Mouse (Mus musculus) intestine, embryonic 14.5 days (tissue): Measurements from ENCODE around the gene Zfp704. TPM values are rescaled to one million over a fixed set of nuclear protein-coding genes. Genes with fewer than 3 reads are reported as not detected.

Experiments
- ATAC-seq: fragments of 200-750 bp; cut with Nextera tagmentation; replicated peaks from 2 replicates; pipeline ENCODE4 v1.8.0; 2017; ENCODE audit warnings: low read depth, moderate number of reproducible peaks, moderate TSS enrichment, moderate library complexity; ENCODE audit not compliant: low FRiP score, low TSS enrichment
- DNase-seq: peaks from one replicate; pipeline ENCODE4 v3.0.0-alpha.2; 2018; ENCODE audit warnings: low spot score
- H3K27ac ChIP-seq: fragments of 300-500 bp; sonication (generic); 2 replicates; pipeline ENCODE4 v1.5.1; 2014; ENCODE audit warnings: low read depth, mild to moderate bottlenecking, control low read depth
- H3K27me3 ChIP-seq: fragments of 300-500 bp; sonication (generic); replicated peaks from 2 replicates; pipeline ENCODE4 v1.6.1; 2014; ENCODE audit warnings: low read length, control low read depth; ENCODE audit not compliant: control insufficient read depth, insufficient read depth
- H3K36me3 ChIP-seq: fragments of 300-500 bp; sonication (generic); 2 replicates; pipeline ENCODE4 v1.6.1; 2014; ENCODE audit warnings: low read length, control low read depth; ENCODE audit not compliant: control insufficient read depth, insufficient read depth
- H3K4me1 ChIP-seq: fragments of 300-500 bp; sonication (generic); replicated peaks from 2 replicates; pipeline ENCODE4 v1.6.1; 2014; ENCODE audit warnings: low read length, control low read depth, mixed read lengths; ENCODE audit not compliant: control insufficient read depth, insufficient read depth
- H3K4me2 ChIP-seq: fragments of 300-500 bp; sonication (generic); 2 replicates; pipeline ENCODE4 v1.6.1; 2014; ENCODE audit warnings: low read length
- H3K4me3 ChIP-seq: fragments of 300-500 bp; sonication (generic); 2 replicates; pipeline ENCODE4 v1.5.1; 2014; ENCODE audit warnings: low read depth, low read length, control low read depth, mixed read lengths
- H3K9ac ChIP-seq: fragments of 300-500 bp; sonication (generic); 2 replicates; pipeline ENCODE4 v1.6.1; 2014; ENCODE audit warnings: mild to moderate bottlenecking, low read length
- H3K9me3 ChIP-seq: fragments of 300-500 bp; sonication (generic); 2 replicates; pipeline ENCODE4 v1.6.1; 2016; ENCODE audit warnings: low read length, control low read depth; ENCODE audit not compliant: control insufficient read depth
- WGBS: fragments of 180-500 bp; shearing (Covaris S2); extraction: QIAGEN DNeasy Blood & Tissue Kit; methylation state at CpG from one replicate; pipeline ENCODE4 v1.1.7; 2014; 5-methylcytosine and 5-hydroxymethylcytosine counted together
- polyA plus RNA-seq: library from polyadenylated mRNA; unstranded; fragments of >200 nt; fragmentation: Nextera tagmentation; extraction: Ambion mirVana; gene quantifications from 2 replicates; pipeline ENCODE4 v1.2.1, GENCODE M21; 2014

Zfp704 gene
- polyA plus RNA-seq, result 9.5 and 12.0 TPM in 2 replicates

DNA sequence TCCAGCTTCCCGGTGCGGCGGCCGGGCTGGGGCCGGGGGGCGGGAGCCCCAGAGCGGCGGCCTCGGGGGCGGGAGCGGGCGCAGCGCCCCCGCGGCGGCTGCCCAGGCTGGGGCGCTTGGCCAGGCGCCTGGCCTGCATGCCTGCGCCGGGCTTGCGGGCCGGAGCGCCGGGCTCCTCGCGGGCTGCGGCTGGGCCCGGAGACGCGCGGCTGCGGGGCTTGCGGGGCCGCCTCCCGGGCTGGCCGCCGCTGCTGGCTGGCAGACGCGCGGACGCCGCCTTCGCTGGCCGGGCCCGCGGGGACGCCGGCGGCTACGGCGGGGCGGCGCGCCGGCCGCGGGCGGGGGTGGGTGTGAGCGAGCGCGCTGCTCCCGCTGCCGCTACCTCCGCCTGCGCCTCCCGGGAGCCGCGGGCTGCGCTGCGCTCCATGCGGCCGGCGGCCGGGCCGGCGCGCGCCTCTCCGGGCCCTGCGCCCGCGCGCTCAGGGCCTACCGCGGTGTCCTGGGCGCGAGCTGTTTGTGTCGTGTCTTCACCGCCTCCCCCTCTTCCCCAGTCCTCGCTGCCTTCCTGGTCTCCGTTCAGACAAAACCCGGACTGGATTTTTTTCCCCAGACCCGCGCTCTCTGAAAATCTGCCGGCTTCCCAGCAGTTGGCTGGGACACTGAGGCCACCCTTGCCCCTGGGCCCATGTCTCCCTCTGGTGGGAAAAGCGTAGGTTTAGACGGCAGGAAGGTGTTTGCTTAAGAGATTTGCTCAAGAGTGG lies at the start of gene Zfp704:
Gene Zfp704, minus strand, starts transcription at position 505 of the 761 bp plus-strand sequence.
- peak; percentile 91 for DNase-seq
- Histone ChIP-seq H3K9me3 (no peaks in the 10 kb centered on the region), H3K36me3 (no peaks in the 10 kb centered on the region), H3K27me3 (no peaks in the 10 kb centered on the region), H3K9ac (peak within 1 kb of the TSS; percentile 84), H3K27ac (peak within 1 kb of the TSS; percentile 90), H3K4me3 (peak within 1 kb of the TSS; percentile 86), H3K4me1 (peaks cover 19% of the 10 kb centered on the region; the same call in 1 of the 2 replicates), H3K4me2 (peak within 1 kb of the TSS; percentile 89)
- WGBS, result under 1% methylated on average over 64 of the region's 97 CpGs
- peak; percentile 91 for ATAC-seq

DNA sequence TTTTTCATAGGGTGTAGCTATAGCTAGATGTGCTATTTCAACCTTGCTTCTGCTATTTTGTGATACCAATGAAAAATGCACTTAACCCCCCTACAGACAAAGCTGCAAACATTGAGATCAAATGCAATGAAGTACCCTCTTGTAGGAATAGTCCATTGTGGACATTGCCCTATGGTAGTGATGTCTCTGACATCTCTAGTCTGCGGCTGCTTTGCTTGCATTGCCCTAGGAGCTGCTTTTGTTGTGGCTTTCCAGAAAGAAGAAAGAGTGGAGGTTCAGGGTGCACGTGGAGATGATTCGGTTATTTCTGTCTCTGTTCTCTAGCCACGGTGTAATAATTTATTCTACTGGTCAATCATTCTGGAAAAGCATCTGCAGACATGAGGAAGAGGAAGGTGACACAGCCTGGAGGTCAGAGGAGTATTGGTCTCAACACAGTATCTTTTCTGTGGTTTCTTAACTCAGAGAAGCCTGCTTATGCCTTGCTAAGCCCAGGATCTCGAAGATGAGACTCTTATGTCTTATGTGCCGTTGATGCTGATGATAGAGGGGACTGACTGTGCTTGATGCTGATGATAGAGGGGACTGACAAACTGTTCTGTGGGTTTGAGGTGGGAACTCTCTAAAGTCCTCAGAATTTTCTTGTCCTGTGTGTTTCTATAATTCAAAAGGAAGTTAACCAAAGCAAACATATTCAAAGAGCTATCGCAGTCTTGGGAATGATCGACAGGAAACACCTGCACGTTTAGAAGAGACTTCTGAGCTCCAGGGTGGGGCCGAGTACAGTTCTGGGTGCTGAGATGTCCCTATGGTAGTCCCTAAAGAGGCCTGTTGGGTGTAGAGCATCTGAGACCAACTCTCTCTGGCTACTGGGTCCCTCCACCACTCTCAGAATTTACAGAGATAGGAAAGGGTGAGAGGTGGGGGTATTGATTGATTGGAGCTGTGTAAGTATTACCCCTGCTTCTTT lies 23.4 kb upstream of the Zfp704 start:
- ATAC-seq (no peak), DNase-seq (no peak)
- Histone ChIP-seq H3K4me3 (no peak overlapping the region), H3K27ac (no peak overlapping the region), H3K4me1 (peaks cover 3% of the 10 kb centered on the region; the same call in 1 of the 2 replicates), H3K36me3 (no peaks in the 10 kb centered on the region), H3K9ac (no peak overlapping the region), H3K4me2 (no peak overlapping the region), H3K27me3 (no peaks in the 10 kb centered on the region), H3K9me3 (no peaks in the 10 kb centered on the region)
- WGBS, result 84% methylated on average over 10 of the region's 10 CpGs

GRCm38 (mm10) chr3:9629951-9630350 lies 20.1 kb upstream of the Zfp704 start:
- DNase-seq (peak; percentile 64), ATAC-seq (no peak)
- Histone ChIP-seq H3K4me3 (no peak overlapping the region), H3K9me3 (no peaks in the 10 kb centered on the region), H3K4me1 (peaks cover 3% of the 10 kb centered on the region; the same call in 1 of the 2 replicates), H3K4me2 (peak overlapping the region; percentile 33), H3K27me3 (no peaks in the 10 kb centered on the region), H3K36me3 (no peaks in the 10 kb centered on the region), H3K9ac (peak overlapping the region; percentile 40; the same call in 1 of the 2 replicates), H3K27ac (no peak overlapping the region)
- WGBS, result 13% methylated on average over 17 of the region's 17 CpGs

DNA sequence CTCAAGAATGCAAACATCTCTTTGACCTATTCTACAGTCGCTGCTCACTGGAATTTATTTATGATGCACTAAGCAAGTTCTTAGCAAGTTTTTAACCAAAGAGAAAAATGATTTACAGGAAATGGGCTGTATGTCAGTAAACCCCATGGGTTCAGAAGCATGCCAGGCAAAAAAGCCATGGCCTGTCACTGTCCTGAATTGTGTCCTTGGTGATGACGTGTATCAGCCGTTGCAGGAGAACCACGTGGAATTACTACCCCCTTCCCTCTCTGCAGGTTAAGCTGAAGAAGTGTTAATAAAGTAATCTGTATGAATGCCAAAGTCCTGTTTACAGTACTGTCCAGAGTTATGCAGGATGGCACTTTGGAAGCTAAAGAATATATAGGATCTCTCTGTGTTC lies 18.2 kb upstream of the Zfp704 start:
- Histone ChIP-seq H3K9me3 (no peaks in the 10 kb centered on the region), H3K27me3 (no peaks in the 10 kb centered on the region), H3K9ac (no peak overlapping the region), H3K4me2 (no peak overlapping the region), H3K4me3 (no peak overlapping the region), H3K36me3 (no peaks in the 10 kb centered on the region), H3K4me1 (peaks cover 3% of the 10 kb centered on the region; the same call in 1 of the 2 replicates), H3K27ac (no peak overlapping the region)
- DNase-seq (no peak), ATAC-seq (no peak)
- 40% methylated on average over 4 of the region's 4 CpGs for WGBS

GRCm38 (mm10) chr3:9626149-9626548 lies 16.3 kb upstream of the Zfp704 start:
- 60% methylated on average over 5 of the region's 5 CpGs for WGBS
- Histone ChIP-seq H3K4me1 (peaks cover 3% of the 10 kb centered on the region; the same call in 1 of the 2 replicates), H3K9ac (no peak overlapping the region), H3K36me3 (no peaks in the 10 kb centered on the region), H3K9me3 (no peaks in the 10 kb centered on the region), H3K27ac (no peak overlapping the region), H3K4me2 (no peak overlapping the region), H3K4me3 (no peak overlapping the region), H3K27me3 (no peaks in the 10 kb centered on the region)
- ATAC-seq, result no peak
- no peak for DNase-seq

- no peak overlapping the region for H3K4me3 ChIP-seq
- no peaks in the 10 kb centered on the region for H3K9me3 ChIP-seq
- no peaks in the 10 kb centered on the region for H3K27me3 ChIP-seq
- no peak for DNase-seq
- ATAC-seq, result no peak
- H3K9ac ChIP-seq, result no peak overlapping the region
- H3K36me3 ChIP-seq, result no peaks in the 10 kb centered on the region
- no peak overlapping the region for H3K4me2 ChIP-seq
- H3K4me1 ChIP-seq, result no peaks in the 10 kb centered on the region
- H3K27ac ChIP-seq, result no peak overlapping the region
- 90% methylated on average over 12 of the region's 12 CpGs for WGBS
Observed at GRCm38 (mm10) chr3:9620611-9621010, 10.7 kb upstream of the Zfp704 start.

- Histone ChIP-seq H3K27ac (no peak overlapping the region), H3K4me2 (no peak overlapping the region), H3K4me1 (no peaks in the 10 kb centered on the region; the same call in 1 of the 2 replicates), H3K9me3 (no peaks in the 10 kb centered on the region), H3K4me3 (no peak overlapping the region), H3K27me3 (no peaks in the 10 kb centered on the region), H3K9ac (no peak overlapping the region), H3K36me3 (no peaks in the 10 kb centered on the region)
- 59% methylated on average over 6 of the region's 6 CpGs for WGBS
- peak; percentile 73; the same call in 1 of the 2 replicates for ATAC-seq
- no peak for DNase-seq
Observed at GRCm38 (mm10) chr3:9619562-9620275, 9.8 kb upstream of the Zfp704 start.

GRCm38 (mm10) chr3:9617101-9617500 lies 7.2 kb upstream of the Zfp704 start:
- Histone ChIP-seq H3K36me3 (no peaks in the 10 kb centered on the region), H3K9ac (no peak overlapping the region), H3K27ac (no peak overlapping the region), H3K9me3 (no peaks in the 10 kb centered on the region), H3K4me2 (no peak overlapping the region), H3K4me1 (no peaks in the 10 kb centered on the region; the same call in 1 of the 2 replicates), H3K27me3 (no peaks in the 10 kb centered on the region), H3K4me3 (no peak overlapping the region)
- WGBS, result 69% methylated on average over 9 of the region's 9 CpGs
- DNase-seq, result no peak
- no peak for ATAC-seq
